Mouse (Mus musculus) thymus, postnatal 25 days (tissue): Measurements from ENCODE around the gene Tyrobp.

Experiments used
- DNase-seq: peaks from one replicate; pipeline ENCODE4 v3.0.0; 2022

Gene Tyrobp

DNA sequence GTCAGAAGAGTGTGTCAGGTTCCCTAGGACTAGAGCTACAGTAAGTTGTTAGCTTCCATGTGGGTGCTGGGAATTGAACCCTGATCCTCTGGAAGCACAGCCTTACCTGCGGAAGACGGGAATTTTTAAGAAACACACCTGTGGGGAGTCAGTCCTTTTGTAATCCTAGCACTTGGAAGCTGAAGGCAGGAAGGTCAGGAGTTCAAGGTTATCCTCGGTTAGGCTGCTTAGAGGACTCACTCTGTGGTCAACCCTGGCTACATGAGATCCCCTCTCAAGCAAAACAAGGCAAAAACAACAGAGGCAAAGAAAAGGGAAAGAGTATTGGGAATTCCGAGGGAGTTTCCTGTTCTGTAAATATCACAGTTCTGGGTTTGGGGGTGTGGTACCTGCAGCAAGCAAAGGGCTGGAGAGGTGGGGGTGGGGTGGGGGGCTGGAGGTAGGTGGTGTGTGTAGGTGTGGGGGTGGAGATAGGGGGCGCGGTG, 51.3 kb downstream of the Tyrobp start:
- DNase-seq, result no peak
